Mouse (Mus musculus) urinary bladder, postnatal 4 days (tissue): ENCODE results near the gene Usp25.

Experiments
- DNase-seq, 2 experiments: peaks; one replicate each; pipeline ENCODE4 v3.0.0; 2021 to 2022; ENCODE audit warnings: low spot score in 2 of 2

Gene Usp25

GRCm38 (mm10) chr16:77034329-77034728 is 20.8 kb downstream of the Usp25 start:
- DNase-seq, result no peak

GRCm38 (mm10) chr16:77034751-77035150 is 21.2 kb downstream of the Usp25 start:
- no peak for DNase-seq

- DNase-seq, result no peak
Observed at GRCm38 (mm10) chr16:77041573-77041972, 28.1 kb downstream of the Usp25 start.

- no peak for DNase-seq
Observed at GRCm38 (mm10) chr16:77043499-77043898, 30.0 kb downstream of the Usp25 start.

- DNase-seq, result no peak
Observed at GRCm38 (mm10) chr16:77054184-77054583, 40.7 kb downstream of the Usp25 start.

GRCm38 (mm10) chr16:77055519-77056159 is 42.1 kb downstream of the Usp25 start:
- DNase-seq, result no peak

- DNase-seq, result no peak
Observed at GRCm38 (mm10) chr16:77056160-77056520, 42.6 kb downstream of the Usp25 start.

- no peak for DNase-seq
Observed at GRCm38 (mm10) chr16:77058567-77058966, 45.1 kb downstream of the Usp25 start.

- no peak for DNase-seq
Observed at GRCm38 (mm10) chr16:77060166-77060565, 46.7 kb downstream of the Usp25 start.

- no peak for DNase-seq
Observed at GRCm38 (mm10) chr16:77063916-77064315, 50.4 kb downstream of the Usp25 start.

GRCm38 (mm10) chr16:77076954-77077735 is 63.6 kb downstream of the Usp25 start:
- no peak for DNase-seq

GRCm38 (mm10) chr16:77077736-77078005 is 64.2 kb downstream of the Usp25 start:
- DNase-seq, result no peak

- DNase-seq, result no peak
Observed at GRCm38 (mm10) chr16:77084071-77084470, 70.6 kb downstream of the Usp25 start.

- no peak for DNase-seq
Observed at GRCm38 (mm10) chr16:77089806-77090205, 76.3 kb downstream of the Usp25 start.

- DNase-seq, result peak in 1 of 2 experiments; percentile 24
Observed at GRCm38 (mm10) chr16:77093526-77093925, 80.0 kb downstream of the Usp25 start.

- DNase-seq, result no peak
Observed at GRCm38 (mm10) chr16:77095017-77095551, 81.6 kb downstream of the Usp25 start.

GRCm38 (mm10) chr16:77099018-77099869 is 85.7 kb downstream of the Usp25 start:
- DNase-seq, result peak; percentile 33 to 71

GRCm38 (mm10) chr16:77103637-77104264 is 90.2 kb downstream of the Usp25 start:
- DNase-seq, result no peak

- no peak for DNase-seq
Observed at GRCm38 (mm10) chr16:77111268-77111667, 97.8 kb downstream of the Usp25 start.

GRCm38 (mm10) chr16:77125908-77126307 is 112.4 kb downstream of the Usp25 start:
- no peak for DNase-seq

GRCm38 (mm10) chr16:77128683-77129082 is 115.2 kb downstream of the Usp25 start:
- DNase-seq, result no peak

GRCm38 (mm10) chr16:77133055-77133454 is 119.5 kb downstream of the Usp25 start:
- no peak for DNase-seq
